Mouse (Mus musculus) C2C12 (cell line): Measurements from ENCODE around the gene BC029722. TPM values are rescaled to one million over a fixed set of nuclear protein-coding genes. Genes with fewer than 3 reads are reported as not detected.

Experiments
- H3K27me3 ChIP-seq: one replicate; pipeline ENCODE4 v1.6.1; 2011; ENCODE audit not compliant: control insufficient read depth, insufficient read depth, insufficient read length
- H3K36me3 ChIP-seq: one replicate; pipeline ENCODE4 v1.6.1; 2011; ENCODE audit not compliant: control insufficient read depth, insufficient read depth
- H3K4me3 ChIP-seq: one replicate; pipeline ENCODE4 v1.5.1; 2011; ENCODE audit warnings: mild to moderate bottlenecking, control low read depth; ENCODE audit not compliant: poor library complexity, insufficient read depth, severe bottlenecking
- H3K79me2 ChIP-seq: one replicate; pipeline ENCODE4 v1.6.1; 2011; ENCODE audit not compliant: control insufficient read depth, insufficient read depth
- H3K79me3 ChIP-seq: one replicate; pipeline ENCODE4 v1.6.1; 2011; ENCODE audit warnings: low read depth, control low read depth
- H3ac ChIP-seq: one replicate; pipeline ENCODE3; 2011; ENCODE audit warnings: low read depth; ENCODE audit not compliant: control insufficient read depth, insufficient read length
- CEBPB ChIP-seq: IDR thresholded peaks from one replicate; pipeline ENCODE4 v1.6.1; 2011; ENCODE audit warnings: low read depth, mild to moderate bottlenecking, control low read depth, moderate library complexity
- CTCF ChIP-seq: IDR thresholded peaks from one replicate; pipeline ENCODE4 v1.5.1; 2011; ENCODE audit not compliant: control insufficient read depth, insufficient read depth, insufficient read length
- FOSL1 ChIP-seq: IDR thresholded peaks from one replicate; pipeline ENCODE4 v1.8.0; 2011; ENCODE audit warnings: mild to moderate bottlenecking, low read length; ENCODE audit not compliant: poor library complexity, insufficient read depth, severe bottlenecking
- MAX ChIP-seq: IDR thresholded peaks from one replicate; pipeline ENCODE4 v1.6.1; 2011; ENCODE audit warnings: mild to moderate bottlenecking, control low read depth
- MYOD1 ChIP-seq: IDR thresholded peaks from one replicate; pipeline ENCODE4 v1.6.1; 2011; ENCODE audit warnings: low read depth; ENCODE audit not compliant: control insufficient read depth, insufficient read length
- MYOG ChIP-seq: IDR thresholded peaks from one replicate; pipeline ENCODE4 v1.6.1; 2011; ENCODE audit not compliant: control insufficient read depth, insufficient read length; ENCODE audit errors: extremely low read depth
- USF1 ChIP-seq: IDR thresholded peaks from one replicate; pipeline ENCODE4 v1.6.1; 2011; ENCODE audit warnings: low read depth, mild to moderate bottlenecking, control low read depth, moderate library complexity
- polyA plus RNA-seq: library from polyadenylated mRNA; unstranded; fragments of >200 nt; fragmentation: generic; extraction: Trizol; gene quantifications from one replicate; pipeline ENCODE4 v1.2.1, GENCODE M21; 2012; ENCODE audit warnings: missing spikeins

BC029722 gene
- polyA plus RNA-seq, 1 experiment: 32.9 TPM

GRCm38 (mm10) chr2:155798613-155799012, 20.6 kb downstream of the BC029722 start:
- Histone ChIP-seq H3K27me3 (peaks cover 30% of the 10 kb centered on the region), H3K36me3 (no peaks in the 10 kb centered on the region), H3K79me3 (no peaks in the 10 kb centered on the region), H3K79me2 (no peaks in the 10 kb centered on the region), H3ac (no peak overlapping the region), H3K4me3 (no peak overlapping the region)
- TF ChIP-seq MYOD1 (no peak), CEBPB (no peak), CTCF (no peak), MAX (no peak), USF1 (no peak), MYOG (no peak), FOSL1 (no peak)

GRCm38 (mm10) chr2:155794674-155795445, 24.4 kb downstream of the BC029722 start:
- Histone ChIP-seq H3ac (no peak overlapping the region), H3K4me3 (no peak overlapping the region), H3K79me2 (no peaks in the 10 kb centered on the region), H3K79me3 (no peaks in the 10 kb centered on the region), H3K36me3 (no peaks in the 10 kb centered on the region), H3K27me3 (peaks cover 27% of the 10 kb centered on the region)
- no peak for TF ChIP-seq MAX
- no peak for TF ChIP-seq MYOD1
- TF ChIP-seq CEBPB: no peak

GRCm38 (mm10) chr2:155792899-155793298, 26.3 kb downstream of the BC029722 start:
- no peak overlapping the region for H3ac ChIP-seq
- peaks cover 23% of the 10 kb centered on the region for H3K27me3 ChIP-seq
- no peaks in the 10 kb centered on the region for H3K79me2 ChIP-seq
- H3K4me3 ChIP-seq: no peak overlapping the region
- no peaks in the 10 kb centered on the region for H3K36me3 ChIP-seq
- TF ChIP-seq MYOD1 (no peak), CEBPB (no peak), FOSL1 (no peak), USF1 (no peak), MAX (no peak), CTCF (no peak), MYOG (no peak)
- H3K79me3 ChIP-seq: no peaks in the 10 kb centered on the region

DNA sequence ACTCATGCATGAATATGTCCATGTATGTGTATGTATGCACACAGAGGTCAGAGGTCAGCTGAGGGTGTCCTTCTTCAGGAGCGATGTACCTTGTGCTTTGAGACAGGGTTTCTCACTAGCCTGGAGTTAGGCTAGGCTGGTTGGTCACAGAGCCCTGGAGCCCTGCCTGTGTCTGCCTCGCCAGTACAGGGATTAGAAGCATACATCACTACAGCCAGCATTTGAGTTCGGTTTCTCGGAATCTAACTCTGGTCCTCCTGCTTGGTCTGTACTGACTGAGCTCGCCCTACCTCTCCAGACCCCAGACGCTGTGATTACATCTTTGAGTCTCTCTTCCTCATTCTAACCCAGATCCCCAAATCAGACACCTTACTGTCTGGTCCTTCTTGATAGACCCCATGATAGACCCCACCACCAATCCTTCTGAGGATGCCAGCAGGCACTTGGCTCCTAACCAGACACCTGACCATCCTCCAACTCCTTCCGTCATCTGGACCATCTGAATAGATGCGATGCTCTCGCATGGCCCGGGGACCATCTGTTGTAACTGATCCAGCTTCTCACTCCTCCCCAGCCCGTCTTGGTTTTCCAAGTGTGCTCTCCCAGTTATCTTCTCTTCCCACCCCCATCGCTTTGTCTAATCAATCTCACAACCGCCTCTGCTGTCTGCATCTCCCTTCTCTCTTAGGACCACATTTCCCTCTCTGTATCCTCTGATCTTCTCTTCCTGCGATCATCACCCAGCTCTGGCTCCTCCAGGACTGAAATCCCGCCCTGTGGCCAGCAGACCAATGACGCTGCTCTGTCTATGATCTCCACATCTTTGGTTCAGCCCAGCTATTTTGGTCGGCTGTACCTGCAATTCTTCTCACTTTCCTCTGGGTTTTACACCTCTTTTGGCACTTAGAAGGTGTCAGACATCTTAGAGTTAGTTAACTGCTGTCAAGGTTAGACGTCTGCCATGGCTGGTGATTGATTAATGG, 31.0 kb downstream of the BC029722 start:
- no peak for TF ChIP-seq CTCF
- no peak for TF ChIP-seq FOSL1
- no peak for TF ChIP-seq MYOD1
- no peak for TF ChIP-seq MYOG
- no peak for TF ChIP-seq USF1
- TF ChIP-seq MAX: no peak
- Histone ChIP-seq H3K27me3 (peaks cover 31% of the 10 kb centered on the region), H3ac (no peak overlapping the region), H3K4me3 (no peak overlapping the region), H3K36me3 (no peaks in the 10 kb centered on the region), H3K79me3 (no peaks in the 10 kb centered on the region), H3K79me2 (no peaks in the 10 kb centered on the region)

DNA sequence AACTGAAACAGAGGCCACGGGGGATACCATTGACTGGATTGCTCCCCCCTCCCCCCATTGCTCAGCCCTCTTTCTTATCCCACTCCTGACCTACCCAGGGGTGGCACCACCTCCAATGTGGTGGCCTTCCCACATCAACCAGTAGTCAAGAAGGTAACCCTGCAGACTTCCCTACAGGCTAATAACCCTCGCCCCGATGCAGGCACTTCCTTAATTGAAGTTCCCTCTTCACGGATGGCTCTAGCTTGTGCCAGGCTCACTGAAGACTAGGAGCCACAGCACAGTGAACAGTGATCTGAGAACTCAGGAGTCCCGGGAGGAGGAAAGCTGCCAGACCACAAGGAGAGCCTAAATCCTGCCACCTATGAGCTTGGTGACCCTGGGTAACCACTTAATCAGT, 32.3 kb downstream of the BC029722 start:
- Histone ChIP-seq H3K36me3 (no peaks in the 10 kb centered on the region), H3K79me2 (no peaks in the 10 kb centered on the region), H3ac (no peak overlapping the region), H3K4me3 (no peak overlapping the region), H3K79me3 (no peaks in the 10 kb centered on the region), H3K27me3 (peaks cover 31% of the 10 kb centered on the region)
- no peak for TF ChIP-seq MAX
- TF ChIP-seq MYOD1: no peak
- TF ChIP-seq MYOG: no peak
- TF ChIP-seq USF1: no peak
- TF ChIP-seq CEBPB: no peak
- no peak for TF ChIP-seq CTCF
- no peak for TF ChIP-seq FOSL1
